Comparison of ENCODE assay signal across 31 mouse cellular contexts in genomic region chr7:143565015-143565647, GRCm38 (mm10). TPM values are rescaled to one million over a fixed set of nuclear protein-coding genes. Genes with fewer than 3 reads are reported as not detected.
DNase-seq lines count a peak whose midpoint lies in the region; ATAC-seq and TF ChIP-seq lines count a peak whose summit lies in the region.
"Had no signal": no experiment of that assay in that cellular context is flagged by ENCODE, and none has a peak within 500 bp of the region (broad histone marks: within the 10 kb centered on the region; RNA-seq: fewer than 3 reads in every experiment).

No protein-coding gene starts in this region.

- H3ac ChIP-seq in myocyte (ENCODE audit: control insufficient read depth, insufficient read length), result no peak overlapping the region

- peak; percentile 18 for DNase-seq in testis, postnatal 14 days (ENCODE audit: low spot score)
- no peak for DNase-seq in testis, postnatal 10 days (ENCODE audit: low spot score)
- no peak for DNase-seq in urinary bladder, postnatal 4 days (ENCODE audit: low spot score in 2 of 2)
- no peak for DNase-seq in cerebellum, adult 9-11 months
- DNase-seq: adrenal gland, adult 8-10 months; cerebellum, adult 11 months; cerebellum, postnatal 14 days; gastrocnemius, adult 2 months; gastrocnemius, postnatal 36 days; heart, postnatal 10 days; kidney, adult 11 months; kidney, postnatal 25 days; lung, postnatal 4 days; retina, postnatal 1 day; right cerebral cortex, postnatal 14 days; thymus, adult 2 months; thymus, postnatal 36 days had no signal

- peak overlapping the region; percentile 53 for H3K4me2 ChIP-seq in liver, embryonic 15.5 days
- no peak overlapping the region for H3K4me2 ChIP-seq in myocyte (ENCODE audit: low read depth)
- H3K4me2 ChIP-seq: heart, embryonic 13.5 days; hindbrain, embryonic 15.5 days; midbrain, embryonic 12.5 days; neural tube, embryonic 15.5 days; stomach, embryonic 15.5 days had no signal

- H3K27ac ChIP-seq in liver, embryonic 15.5 days (replicated peaks), result peak overlapping the region; percentile 84
- H3K27ac ChIP-seq: forebrain, embryonic 10.5 days; gastrocnemius, adult 2 months; hindbrain, embryonic 10.5 days; hindbrain, embryonic 15.5 days; midbrain, embryonic 12.5 days; neural tube, embryonic 15.5 days; stomach, embryonic 15.5 days had no signal

- WGBS in liver, embryonic 15.5 days (ENCODE audit: insufficient replicate concordance), result 43% methylated on average over 6 of the region's 6 CpGs

- peaks cover 31% of the 10 kb centered on the region for H3K4me1 ChIP-seq in liver, embryonic 15.5 days (replicated peaks)
- H3K4me1 ChIP-seq: forebrain, embryonic 10.5 days; hindbrain, embryonic 10.5 days; hindbrain, embryonic 15.5 days; midbrain, embryonic 12.5 days; neural tube, embryonic 15.5 days; stomach, embryonic 15.5 days had no signal

- 0 out of 2 replicates have a peak overlapping the region, but pooled peaks have one; percentile 42 for H3K9ac ChIP-seq in liver, embryonic 15.5 days
- H3K9ac ChIP-seq: heart, embryonic 13.5 days; hindbrain, embryonic 15.5 days; midbrain, embryonic 12.5 days; neural tube, embryonic 15.5 days; stomach, embryonic 15.5 days had no signal

- no peak overlapping the region for H3K4me3 ChIP-seq in liver, embryonic 15.5 days (replicated peaks)
- H3K4me3 ChIP-seq in myocyte, result no peak overlapping the region
- H3K4me3 ChIP-seq: forebrain, embryonic 10.5 days; gastrocnemius, adult 2 months; heart, embryonic 13.5 days; hindbrain, embryonic 10.5 days; hindbrain, embryonic 15.5 days; midbrain, embryonic 12.5 days; neural tube, embryonic 15.5 days; stomach, embryonic 15.5 days had no signal

- TF ChIP-seq POLR2A in myocyte (IDR thresholded peaks at IDR 0.05; ENCODE audit: insufficient read length, low read depth), result no peak

- no peaks in the 10 kb centered on the region for H3K9me3 ChIP-seq in liver, embryonic 15.5 days (replicated peaks)
- H3K9me3 ChIP-seq: forebrain, embryonic 10.5 days; heart, embryonic 13.5 days; hindbrain, embryonic 10.5 days; hindbrain, embryonic 15.5 days; midbrain, embryonic 12.5 days; neural tube, embryonic 15.5 days; stomach, embryonic 15.5 days had no signal

- no peaks in the 10 kb centered on the region for H3K27me3 ChIP-seq in liver, embryonic 15.5 days
- no peaks in the 10 kb centered on the region for H3K27me3 ChIP-seq in myocyte (ENCODE audit: control insufficient read depth, insufficient read depth, insufficient read length)
- H3K27me3 ChIP-seq: heart, embryonic 13.5 days; hindbrain, embryonic 15.5 days; midbrain, embryonic 12.5 days; neural tube, embryonic 15.5 days; stomach, embryonic 15.5 days had no signal

- peak; percentile 53 for ATAC-seq in erythroid progenitor cell, adult 5-6 weeks (replicated peaks; ENCODE audit: low FRiP score, poor library complexity, severe bottlenecking)
- no peak for ATAC-seq in liver, embryonic 15.5 days (ENCODE audit: insufficient read depth)
- no peak for ATAC-seq in granulocyte monocyte progenitor cell, adult 5-6 weeks (replicated peaks; ENCODE audit: poor library complexity, severe bottlenecking)
- ATAC-seq: CD4-positive, CD25-positive, alpha-beta regulatory T cell, adult 4 months; forebrain, embryonic 16.5 days; inflammation-experienced regulatory T-cells, adult 6 months had no signal

- no peaks in the 10 kb centered on the region for H3K79me2 ChIP-seq in myocyte (ENCODE audit: control insufficient read depth, insufficient read depth)

- peaks cover 100% of the 10 kb centered on the region for H3K36me3 ChIP-seq in liver, embryonic 15.5 days (replicated peaks)
- H3K36me3 ChIP-seq in myocyte (ENCODE audit: control insufficient read depth, insufficient read depth), result peaks cover 75% of the 10 kb centered on the region

TF ChIP-seq in myocyte, 11 proteins besides CTCF, POLR2A, EP300 and RAD21:
- no peak for TF ChIP-seq E2F4 (IDR thresholded peaks at IDR 0.05; ENCODE audit: insufficient read depth)
- no peak for TF ChIP-seq SRF (IDR thresholded peaks at IDR 0.05; ENCODE audit: control insufficient read depth, insufficient read length, low read depth)
- peak; percentile 45 for TF ChIP-seq POLR2AphosphoS2 (IDR thresholded peaks at IDR 0.05; ENCODE audit: insufficient read length, low read depth)
TF ChIP-seq in myocyte: peak in this region for 1.

RNA-seq across cellular contexts. Expression of gene Nap1l4, which starts 16.2 kb away (rescaled TPM):
- total RNA-seq in erythroid progenitor cell, adult 5-6 weeks (2015; ENCODE audit: low replicate concordance), result 114 and 120 TPM in 2 replicates
- total RNA-seq in erythroid progenitor cell, adult 5-6 weeks (2017; ENCODE audit: low replicate concordance), result 158 and 165 TPM in 2 replicates
- polyA plus RNA-seq in liver, embryonic 15.5 days (2015; fragmentation: Nextera tagmentation; extraction: Ambion mirVana), result 79.3 and 82.7 TPM in 2 replicates
- 101 TPM for polyA plus RNA-seq in myocyte (2012; fragmentation: generic; extraction: Trizol)
- 85.5 and 133 TPM in 2 replicates for total RNA-seq in granulocyte monocyte progenitor cell, adult 5-6 weeks (2014; fragmentation: Nextera tagmentation)
- 126 and 136 TPM in 2 replicates for total RNA-seq in granulocyte monocyte progenitor cell, adult 5-6 weeks (2017)

RNA-seq across cellular contexts. Expression of gene Cars, which starts 34.8 kb away (rescaled TPM):
- total RNA-seq in erythroid progenitor cell, adult 5-6 weeks (2015; ENCODE audit: low replicate concordance), result 139 and 184 TPM in 2 replicates
- 212 and 322 TPM in 2 replicates for total RNA-seq in erythroid progenitor cell, adult 5-6 weeks (2017; ENCODE audit: low replicate concordance)
- 53.1 and 60.5 TPM in 2 replicates for polyA plus RNA-seq in liver, embryonic 15.5 days (2015; fragmentation: Nextera tagmentation; extraction: Ambion mirVana)
- 237 TPM for polyA plus RNA-seq in myocyte (2012; fragmentation: generic; extraction: Trizol)
- total RNA-seq in granulocyte monocyte progenitor cell, adult 5-6 weeks (2014; fragmentation: Nextera tagmentation), result 34.0 and 35.5 TPM in 2 replicates
- total RNA-seq in granulocyte monocyte progenitor cell, adult 5-6 weeks (2017), result 51.9 and 58.2 TPM in 2 replicates
